Mouse (Mus musculus) liver, embryonic 16.5 days (tissue): ENCODE data around the gene Abhd16b. TPM values are rescaled to one million over a fixed set of nuclear protein-coding genes. Genes with fewer than 3 reads are reported as not detected.

Source experiments
- ATAC-seq: fragments of 200-750 bp; cut with Nextera tagmentation; 2 replicates; pipeline ENCODE4 v1.8.0; 2017; ENCODE audit warnings: low read depth, mild to moderate bottlenecking, moderate number of reproducible peaks, moderate library complexity
- H3K27ac ChIP-seq: fragments of 300-500 bp; sonication (generic); 2 replicates; pipeline ENCODE4 v1.5.1; 2014; ENCODE audit warnings: mild to moderate bottlenecking, low read length
- H3K27me3 ChIP-seq: fragments of 300-500 bp; sonication (generic); 2 replicates; pipeline ENCODE4 v1.6.1; 2014; ENCODE audit warnings: low read depth, low read length, mixed read lengths; ENCODE audit not compliant: control insufficient read depth, insufficient read depth
- H3K36me3 ChIP-seq: fragments of 300-500 bp; sonication (generic); 2 replicates; pipeline ENCODE4 v1.6.1; 2014; ENCODE audit warnings: mild to moderate bottlenecking; ENCODE audit not compliant: control insufficient read depth, insufficient read depth
- H3K4me1 ChIP-seq: fragments of 300-500 bp; sonication (generic); 2 replicates; pipeline ENCODE4 v1.6.1; 2014; ENCODE audit warnings: low read depth, low read length, mixed read lengths; ENCODE audit not compliant: control insufficient read depth
- H3K4me2 ChIP-seq: fragments of 300-500 bp; sonication (generic); 2 replicates; pipeline ENCODE4 v1.6.1; 2014; ENCODE audit warnings: low read depth, low read length, mixed read lengths
- H3K4me3 ChIP-seq: fragments of 300-500 bp; sonication (generic); 2 replicates; pipeline ENCODE4 v1.5.1; 2014; ENCODE audit warnings: low read depth, mild to moderate bottlenecking, low read length
- H3K9ac ChIP-seq: fragments of 300-500 bp; sonication (generic); 2 replicates; pipeline ENCODE4 v1.6.1; 2014; ENCODE audit warnings: low read depth, low read length
- H3K9me3 ChIP-seq: fragments of 300-500 bp; sonication (generic); replicated peaks from 2 replicates; pipeline ENCODE4 v1.6.1; 2016; ENCODE audit warnings: low read length; ENCODE audit not compliant: control insufficient read depth
- WGBS: fragments of 180-500 bp; shearing (Covaris S2); extraction: QIAGEN DNeasy Blood & Tissue Kit; methylation state at CpG from one replicate; pipeline ENCODE4 v1.1.7; 2014; ENCODE audit not compliant: insufficient replicate concordance; 5-methylcytosine and 5-hydroxymethylcytosine counted together
- polyA plus RNA-seq: library from polyadenylated mRNA; unstranded; fragments of >200 nt; fragmentation: Nextera tagmentation; extraction: Ambion mirVana; gene quantifications from 2 replicates; pipeline ENCODE4 v1.2.1, GENCODE M21; 2015

Abhd16b gene
- polyA plus RNA-seq, 1 experiment from 2014 or later: not detected

GRCm38 (mm10) chr2:181461536-181462100 lies 31.4 kb upstream of the Abhd16b start:
- Histone ChIP-seq H3K9ac (no peak overlapping the region), H3K9me3 (no peaks in the 10 kb centered on the region), H3K4me2 (no peak overlapping the region), H3K4me3 (no peak overlapping the region), H3K27ac (no peak overlapping the region; the same call in 1 of the 2 replicates), H3K36me3 (no peaks in the 10 kb centered on the region), H3K4me1 (peaks cover 50% of the 10 kb centered on the region), H3K27me3 (peaks cover 9% of the 10 kb centered on the region; the same call in 1 of the 2 replicates)
- WGBS: 42% methylated on average over 1 of the region's 1 CpGs
- ATAC-seq: no peak

DNA sequence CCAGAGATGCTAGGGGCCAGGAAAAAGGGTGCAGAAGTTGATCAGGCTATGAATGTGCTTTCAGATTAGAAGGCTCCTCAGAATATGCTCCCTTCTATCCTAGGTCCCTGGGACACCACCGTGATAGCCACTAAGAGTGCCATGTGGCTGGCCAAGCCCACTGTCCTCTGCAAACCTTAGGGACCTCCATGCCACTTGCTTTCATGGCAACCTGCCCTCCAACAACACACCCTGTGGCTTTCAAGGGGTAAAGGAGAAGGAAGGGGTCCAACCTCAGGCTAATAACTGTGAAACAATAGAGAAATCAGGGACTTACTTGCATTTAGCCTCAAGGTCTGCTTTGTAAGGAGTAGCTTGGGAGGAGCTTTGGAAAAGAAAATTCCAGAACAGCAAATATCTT lies 30.4 kb upstream of the Abhd16b start:
- ATAC-seq: no peak
- no peak overlapping the region for H3K9ac ChIP-seq
- no peaks in the 10 kb centered on the region for H3K9me3 ChIP-seq
- no peaks in the 10 kb centered on the region for H3K36me3 ChIP-seq
- WGBS: 67% methylated on average over 1 of the region's 1 CpGs
- H3K4me1 ChIP-seq: peaks cover 45% of the 10 kb centered on the region
- H3K27me3 ChIP-seq: peaks cover 9% of the 10 kb centered on the region; the same call in 1 of the 2 replicates
- H3K4me2 ChIP-seq: no peak overlapping the region
- H3K27ac ChIP-seq: no peak overlapping the region
- H3K4me3 ChIP-seq: no peak overlapping the region

DNA sequence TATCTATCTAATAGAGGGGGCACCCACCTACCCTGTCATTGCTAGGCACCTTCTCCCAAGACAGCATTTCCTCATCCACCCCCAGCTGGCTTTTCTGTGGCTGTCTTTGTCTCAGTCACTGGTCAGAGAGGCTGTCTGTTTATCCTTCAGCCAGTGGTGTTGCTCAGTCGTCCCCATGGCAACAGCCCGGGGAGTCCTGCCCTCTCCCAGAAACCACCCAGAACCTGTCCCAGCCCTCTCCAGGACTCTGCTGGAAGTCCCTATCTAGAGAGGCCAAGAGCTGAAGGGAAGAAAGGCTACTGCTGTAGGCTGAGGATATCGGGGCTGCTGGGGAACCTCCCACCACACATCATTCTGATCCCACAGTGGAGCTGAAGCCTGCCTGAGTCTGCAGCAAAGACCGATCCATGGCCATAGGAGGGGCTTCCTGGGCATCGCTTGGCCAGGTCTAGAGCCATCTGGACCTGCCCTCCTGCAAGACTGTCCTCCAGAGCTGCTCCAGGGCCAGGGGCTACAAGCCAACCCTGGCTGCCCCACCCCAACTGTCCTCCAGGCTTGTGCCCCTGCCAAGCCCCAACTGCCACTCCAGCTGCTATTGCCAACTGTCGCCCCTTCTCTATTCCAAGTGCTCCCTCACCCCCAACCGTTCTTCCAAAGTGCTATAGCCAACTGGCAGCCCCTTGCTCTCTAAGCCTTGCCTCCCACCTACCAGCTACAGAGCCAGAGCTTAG lies 29.8 kb upstream of the Abhd16b start:
- 0 out of 2 replicates have a peak, but pooled peaks have one; percentile 1 for ATAC-seq
- Histone ChIP-seq H3K4me1 (peaks cover 40% of the 10 kb centered on the region), H3K9me3 (no peaks in the 10 kb centered on the region), H3K36me3 (no peaks in the 10 kb centered on the region), H3K27me3 (peaks cover 9% of the 10 kb centered on the region; the same call in 1 of the 2 replicates), H3K27ac (no peak overlapping the region), H3K4me2 (no peak overlapping the region), H3K4me3 (no peak overlapping the region), H3K9ac (no peak overlapping the region; the same call in 1 of the 2 replicates)
- 25% methylated on average over 7 of the region's 7 CpGs for WGBS

- H3K27ac ChIP-seq: no peak overlapping the region
- H3K36me3 ChIP-seq: no peaks in the 10 kb centered on the region
- H3K4me2 ChIP-seq: no peak overlapping the region
- H3K4me3 ChIP-seq: no peak overlapping the region
- no peak for ATAC-seq
- H3K9ac ChIP-seq: no peak overlapping the region
- peaks cover 5% of the 10 kb centered on the region; the same call in 1 of the 2 replicates for H3K27me3 ChIP-seq
- no peaks in the 10 kb centered on the region for H3K9me3 ChIP-seq
- WGBS: 52% methylated on average over 3 of the region's 3 CpGs
- H3K4me1 ChIP-seq: peaks cover 29% of the 10 kb centered on the region
Observed at GRCm38 (mm10) chr2:181465423-181465822, 27.6 kb upstream of the Abhd16b start.

GRCm38 (mm10) chr2:181470285-181470684 lies 22.7 kb upstream of the Abhd16b start:
- 19% methylated on average over 2 of the region's 2 CpGs for WGBS
- Histone ChIP-seq H3K9me3 (no peaks in the 10 kb centered on the region), H3K27me3 (no peaks in the 10 kb centered on the region), H3K27ac (no peak overlapping the region; the same call in 1 of the 2 replicates), H3K4me2 (no peak overlapping the region), H3K4me1 (0 out of 2 replicates have a peak, but pooled peaks cover 3% of the 10 kb centered on the region), H3K36me3 (no peaks in the 10 kb centered on the region), H3K9ac (no peak overlapping the region), H3K4me3 (no peak overlapping the region)
- ATAC-seq: no peak

DNA sequence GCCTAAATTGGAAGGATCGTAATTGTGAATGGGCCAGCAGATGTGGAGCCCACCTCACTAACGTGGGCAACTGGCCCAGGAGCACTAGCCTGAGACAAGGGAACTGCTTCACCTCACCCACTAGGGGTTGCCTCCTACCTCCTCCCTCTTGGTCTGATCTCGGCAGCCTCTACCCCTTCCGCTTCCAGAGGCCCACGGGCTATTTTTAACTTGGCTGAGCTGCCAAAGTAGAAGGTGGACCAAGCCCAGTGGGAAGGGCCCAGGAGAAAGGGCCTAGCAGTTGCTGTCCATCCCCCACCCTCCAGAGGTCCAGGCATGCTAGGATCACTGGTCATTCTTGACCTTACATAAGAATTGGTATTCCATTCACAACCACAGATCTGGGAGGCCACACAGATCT lies 21.8 kb upstream of the Abhd16b start:
- 18% methylated on average over 5 of the region's 5 CpGs for WGBS
- H3K27ac ChIP-seq: no peak overlapping the region
- ATAC-seq: 0 out of 2 replicates have a peak, but pooled peaks have one; percentile 21
- H3K4me3 ChIP-seq: no peak overlapping the region
- H3K4me1 ChIP-seq: 0 out of 2 replicates have a peak, but pooled peaks cover 3% of the 10 kb centered on the region
- no peaks in the 10 kb centered on the region for H3K36me3 ChIP-seq
- H3K4me2 ChIP-seq: no peak overlapping the region
- no peaks in the 10 kb centered on the region for H3K27me3 ChIP-seq
- H3K9me3 ChIP-seq: no peaks in the 10 kb centered on the region
- no peak overlapping the region for H3K9ac ChIP-seq

- Histone ChIP-seq H3K4me2 (no peak overlapping the region), H3K9ac (no peak overlapping the region), H3K4me1 (0 out of 2 replicates have a peak, but pooled peaks cover 3% of the 10 kb centered on the region), H3K27ac (no peak overlapping the region), H3K4me3 (no peak overlapping the region), H3K9me3 (no peaks in the 10 kb centered on the region), H3K27me3 (no peaks in the 10 kb centered on the region), H3K36me3 (no peaks in the 10 kb centered on the region)
- ATAC-seq: no peak
- 76% methylated on average over 1 of the region's 1 CpGs for WGBS
Observed at GRCm38 (mm10) chr2:181472256-181472827, 20.7 kb upstream of the Abhd16b start.

DNA sequence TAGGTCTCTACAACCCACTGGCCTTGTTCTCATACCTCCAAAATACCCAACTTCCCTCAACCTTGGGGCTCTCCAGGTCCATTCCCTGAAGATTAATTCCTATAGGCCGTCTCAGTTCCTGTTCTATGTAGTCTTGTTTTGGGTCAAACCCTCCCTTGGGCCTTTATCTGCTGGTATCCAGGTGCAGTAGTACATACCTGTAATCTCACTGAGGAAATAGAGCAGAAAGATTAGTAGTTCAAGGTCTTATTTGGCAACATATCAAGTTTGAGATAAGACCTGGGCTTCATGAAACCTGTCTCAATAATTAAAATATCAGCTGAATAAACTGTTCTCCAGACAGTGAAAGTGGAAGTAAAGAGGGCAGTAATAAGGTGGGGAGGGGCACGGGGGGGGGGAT lies 9.9 kb upstream of the Abhd16b start:
- ATAC-seq: no peak
- Histone ChIP-seq H3K9ac (peak overlapping the region; percentile 41; the same call in 1 of the 2 replicates), H3K9me3 (no peaks in the 10 kb centered on the region), H3K36me3 (no peaks in the 10 kb centered on the region), H3K4me3 (no peak overlapping the region), H3K27me3 (no peaks in the 10 kb centered on the region), H3K4me1 (peaks cover 23% of the 10 kb centered on the region), H3K27ac (no peak overlapping the region), H3K4me2 (peak overlapping the region; percentile 17; the same call in 1 of the 2 replicates)
- WGBS: 11% methylated on average over 2 of the region's 2 CpGs
